Mouse (Mus musculus): ENCODE data around the gene Kcnk15.

Gene Kcnk15

DNA sequence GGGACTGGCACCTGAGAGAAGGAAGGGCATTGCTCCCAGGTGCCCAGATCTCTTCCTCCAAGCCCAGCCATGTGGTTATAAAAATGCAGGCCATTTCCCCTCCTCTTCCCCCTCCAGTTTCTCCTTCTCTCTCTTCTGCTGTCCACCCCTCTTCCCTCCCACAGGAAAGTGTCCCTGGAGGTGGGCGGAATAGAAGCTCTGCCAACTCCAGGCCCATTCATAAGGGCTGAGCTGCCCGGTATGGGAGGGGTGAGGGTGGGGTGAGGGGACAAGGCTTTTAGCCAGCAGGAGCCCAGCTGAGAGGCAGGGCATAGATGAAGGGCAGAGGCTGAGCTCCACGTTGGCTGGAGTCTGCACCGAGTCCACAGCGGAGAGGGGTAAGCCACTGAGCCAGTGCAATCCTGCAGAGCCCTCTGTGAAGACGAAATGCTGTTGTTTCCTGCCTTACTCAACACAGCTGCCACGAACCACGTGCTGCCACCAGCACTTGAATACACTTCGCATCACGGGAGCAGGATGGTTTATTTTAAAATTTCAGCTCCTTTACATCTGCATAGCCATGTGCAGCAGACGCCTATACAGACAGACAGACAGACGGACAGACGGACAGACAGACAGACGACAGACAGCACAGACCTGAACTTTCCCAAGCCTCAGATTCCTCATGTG is 23.5 kb downstream of the Kcnk15 start:
- Histone ChIP-seq H3K4me1 (replicated peaks; ENCODE audit: low read depth, low read length) (no peaks in the 10 kb centered on the region), H3K27me3 (ENCODE audit: insufficient read depth, low read length) (peaks cover 15% of the 10 kb centered on the region), H3K9me3 (ENCODE audit: low read length) (no peaks in the 10 kb centered on the region), H3K4me3 (replicated peaks; ENCODE audit: low read length) (no peak overlapping the region), H3K36me3 (ENCODE audit: insufficient read depth, low read length) (no peaks in the 10 kb centered on the region)
- TF ChIP-seq POU5F1 (IDR thresholded peaks at IDR 0.05; ENCODE audit: borderline replicate concordance, low read length), result no peak

DNA sequence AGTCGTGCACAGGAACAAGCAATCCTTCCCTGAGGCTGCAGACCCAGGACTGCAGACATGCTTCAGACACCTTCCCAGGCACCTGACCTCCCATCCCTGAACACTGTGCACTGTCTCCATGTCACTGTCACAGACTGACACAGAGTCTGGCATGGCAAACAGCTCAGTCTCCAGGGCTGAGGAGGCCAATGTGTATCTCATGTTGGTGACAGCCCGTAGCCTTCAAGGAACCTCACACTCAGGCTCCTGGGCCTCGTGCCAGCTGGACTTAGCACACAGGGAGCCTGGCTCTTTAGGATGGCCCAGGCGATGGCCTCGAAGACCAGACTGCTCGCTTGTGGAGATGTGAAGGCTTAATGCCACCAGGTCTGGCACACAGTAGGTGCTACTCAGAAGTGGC is 27.4 kb downstream of the Kcnk15 start:
- TF ChIP-seq POU5F1 (IDR thresholded peaks at IDR 0.05; ENCODE audit: borderline replicate concordance, low read length), result no peak
- no peak for TF ChIP-seq NANOG (IDR thresholded peaks at IDR 0.05; ENCODE audit: borderline replicate concordance, low read length)
- TF ChIP-seq CTCF (conservative IDR thresholded peaks at IDR 0.05; ENCODE audit: low read length), result no peak

GRCm38 (mm10) chr2:163882859-163883652 is 29.6 kb downstream of the Kcnk15 start:
- Histone ChIP-seq H3K27me3 (ENCODE audit: insufficient read depth, low read length) (peaks cover 18% of the 10 kb centered on the region), H3K4me1 (replicated peaks; ENCODE audit: low read depth, low read length) (peaks cover 30% of the 10 kb centered on the region), H3K36me3 (ENCODE audit: insufficient read depth, low read length) (no peaks in the 10 kb centered on the region), H3K4me3 (replicated peaks; ENCODE audit: low read length) (no peak overlapping the region), H3K9me3 (ENCODE audit: low read length) (no peaks in the 10 kb centered on the region)
- TF ChIP-seq POU5F1 (IDR thresholded peaks at IDR 0.05; ENCODE audit: borderline replicate concordance, low read length), result no peak
- TF ChIP-seq NANOG (IDR thresholded peaks at IDR 0.05; ENCODE audit: borderline replicate concordance, low read length), result peak; percentile 62; the same call in 1 of the 2 replicates
- TF ChIP-seq CTCF (conservative IDR thresholded peaks at IDR 0.05; ENCODE audit: low read length), result no peak

More for the DNA sequence above, 27.4 kb downstream of the Kcnk15 start:
- Histone ChIP-seq H3K27me3 (ENCODE audit: insufficient read depth, low read length) (peaks cover 18% of the 10 kb centered on the region), H3K36me3 (ENCODE audit: insufficient read depth, low read length) (no peaks in the 10 kb centered on the region), H3K4me3 (replicated peaks; ENCODE audit: low read length) (no peak overlapping the region), H3K4me1 (replicated peaks; ENCODE audit: low read depth, low read length) (peaks cover 30% of the 10 kb centered on the region), H3K9me3 (ENCODE audit: low read length) (no peaks in the 10 kb centered on the region)

- peaks cover 51% of the 10 kb centered on the region for H3K4me1 ChIP-seq (replicated peaks; ENCODE audit: low read depth, low read length)
- no peak for TF ChIP-seq POU5F1 (IDR thresholded peaks at IDR 0.05; ENCODE audit: borderline replicate concordance, low read length)
- TF ChIP-seq CTCF (conservative IDR thresholded peaks at IDR 0.05; ENCODE audit: low read length), result no peak
- TF ChIP-seq NANOG (IDR thresholded peaks at IDR 0.05; ENCODE audit: borderline replicate concordance, low read length), result no peak
- H3K9me3 ChIP-seq (ENCODE audit: low read length), result no peaks in the 10 kb centered on the region
- H3K27me3 ChIP-seq (ENCODE audit: insufficient read depth, low read length), result no peaks in the 10 kb centered on the region; the same call in 1 of the 2 replicates
- H3K4me3 ChIP-seq (replicated peaks; ENCODE audit: low read length), result no peak overlapping the region
- no peaks in the 10 kb centered on the region for H3K36me3 ChIP-seq (ENCODE audit: insufficient read depth, low read length)
Observed at GRCm38 (mm10) chr2:163889411-163889810, 36.0 kb downstream of the Kcnk15 start.

- no peaks in the 10 kb centered on the region for H3K36me3 ChIP-seq (ENCODE audit: insufficient read depth, low read length)
- peaks cover 56% of the 10 kb centered on the region for H3K4me1 ChIP-seq (replicated peaks; ENCODE audit: low read depth, low read length)
- no peaks in the 10 kb centered on the region for H3K27me3 ChIP-seq (ENCODE audit: insufficient read depth, low read length)
- no peaks in the 10 kb centered on the region for H3K9me3 ChIP-seq (ENCODE audit: low read length)
- TF ChIP-seq NANOG (IDR thresholded peaks at IDR 0.05; ENCODE audit: borderline replicate concordance, low read length), result no peak
- TF ChIP-seq POU5F1 (IDR thresholded peaks at IDR 0.05; ENCODE audit: borderline replicate concordance, low read length), result no peak
- TF ChIP-seq CTCF (conservative IDR thresholded peaks at IDR 0.05; ENCODE audit: low read length), result no peak
- peak overlapping the region; percentile 48; the same call in 1 of the 2 replicates for H3K4me3 ChIP-seq (replicated peaks; ENCODE audit: low read length)
Observed at GRCm38 (mm10) chr2:163890586-163890985, 37.1 kb downstream of the Kcnk15 start.

DNA sequence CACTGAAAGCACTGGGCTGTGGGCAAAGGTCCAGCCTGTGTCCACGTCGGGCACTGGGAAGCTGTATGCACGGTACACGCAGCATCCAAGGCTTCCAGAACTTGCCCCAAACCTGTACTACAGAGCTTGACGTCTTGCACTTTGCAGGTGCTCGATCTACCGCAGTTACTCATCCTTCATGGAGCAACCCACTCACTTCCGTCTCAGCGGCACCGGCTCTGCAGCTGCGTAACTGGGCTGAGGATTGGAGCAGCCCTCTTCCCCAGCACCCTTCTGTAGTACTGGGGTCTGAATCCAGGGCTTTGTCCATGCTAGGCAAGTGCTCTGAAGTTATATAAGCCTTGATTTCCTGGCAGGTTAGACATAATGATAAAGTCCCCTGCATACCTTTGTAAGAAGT is 37.8 kb downstream of the Kcnk15 start:
- peak overlapping the region; percentile 48 for H3K4me3 ChIP-seq (replicated peaks; ENCODE audit: low read length)
- H3K36me3 ChIP-seq (ENCODE audit: insufficient read depth, low read length), result no peaks in the 10 kb centered on the region
- no peaks in the 10 kb centered on the region for H3K9me3 ChIP-seq (ENCODE audit: low read length)
- H3K27me3 ChIP-seq (ENCODE audit: insufficient read depth, low read length), result no peaks in the 10 kb centered on the region
- TF ChIP-seq CTCF (conservative IDR thresholded peaks at IDR 0.05; ENCODE audit: low read length) (no peak), POU5F1 (IDR thresholded peaks at IDR 0.05; ENCODE audit: borderline replicate concordance, low read length) (no peak), NANOG (IDR thresholded peaks at IDR 0.05; ENCODE audit: borderline replicate concordance, low read length) (no peak)
- peaks cover 63% of the 10 kb centered on the region for H3K4me1 ChIP-seq (replicated peaks; ENCODE audit: low read depth, low read length)

- Histone ChIP-seq H3K27me3 (ENCODE audit: insufficient read depth, low read length) (no peaks in the 10 kb centered on the region), H3K9me3 (ENCODE audit: low read length) (no peaks in the 10 kb centered on the region), H3K36me3 (ENCODE audit: insufficient read depth, low read length) (no peaks in the 10 kb centered on the region), H3K4me3 (replicated peaks; ENCODE audit: low read length) (no peak overlapping the region), H3K4me1 (replicated peaks; ENCODE audit: low read depth, low read length) (peaks cover 74% of the 10 kb centered on the region)
- TF ChIP-seq POU5F1 (IDR thresholded peaks at IDR 0.05; ENCODE audit: borderline replicate concordance, low read length) (no peak), CTCF (conservative IDR thresholded peaks at IDR 0.05; ENCODE audit: low read length) (no peak), NANOG (IDR thresholded peaks at IDR 0.05; ENCODE audit: borderline replicate concordance, low read length) (no peak)
Observed at GRCm38 (mm10) chr2:163893446-163894370, 40.3 kb downstream of the Kcnk15 start.

- H3K9me3 ChIP-seq (ENCODE audit: low read length), result peaks cover 3% of the 10 kb centered on the region; the same call in 1 of the 2 replicates
- peak overlapping the region; percentile 33 for H3K4me3 ChIP-seq (replicated peaks; ENCODE audit: low read length)
- TF ChIP-seq POU5F1 (IDR thresholded peaks at IDR 0.05; ENCODE audit: borderline replicate concordance, low read length), result no peak
- TF ChIP-seq CTCF (conservative IDR thresholded peaks at IDR 0.05; ENCODE audit: low read length), result no peak
- TF ChIP-seq NANOG (IDR thresholded peaks at IDR 0.05; ENCODE audit: borderline replicate concordance, low read length), result no peak
- H3K27me3 ChIP-seq (ENCODE audit: insufficient read depth, low read length), result no peaks in the 10 kb centered on the region
- H3K4me1 ChIP-seq (replicated peaks; ENCODE audit: low read depth, low read length), result peaks cover 72% of the 10 kb centered on the region
- no peaks in the 10 kb centered on the region for H3K36me3 ChIP-seq (ENCODE audit: insufficient read depth, low read length)
Observed at GRCm38 (mm10) chr2:163895156-163895555, 41.7 kb downstream of the Kcnk15 start.

All from E14TG2a.4 (cell line).